Mouse (Mus musculus) ES-Bruce4 (cell line): ENCODE results near the gene L3mbtl3.

Experiments used
- CTCF ChIP-seq: IDR thresholded peaks from one replicate; pipeline ENCODE4 v1.8.1; 2011; ENCODE audit warnings: low read depth, low read length
- POLR2A ChIP-seq: IDR thresholded peaks from one replicate; pipeline ENCODE4 v1.8.1; 2011; ENCODE audit warnings: low read length; ENCODE audit not compliant: insufficient read depth

DNA sequence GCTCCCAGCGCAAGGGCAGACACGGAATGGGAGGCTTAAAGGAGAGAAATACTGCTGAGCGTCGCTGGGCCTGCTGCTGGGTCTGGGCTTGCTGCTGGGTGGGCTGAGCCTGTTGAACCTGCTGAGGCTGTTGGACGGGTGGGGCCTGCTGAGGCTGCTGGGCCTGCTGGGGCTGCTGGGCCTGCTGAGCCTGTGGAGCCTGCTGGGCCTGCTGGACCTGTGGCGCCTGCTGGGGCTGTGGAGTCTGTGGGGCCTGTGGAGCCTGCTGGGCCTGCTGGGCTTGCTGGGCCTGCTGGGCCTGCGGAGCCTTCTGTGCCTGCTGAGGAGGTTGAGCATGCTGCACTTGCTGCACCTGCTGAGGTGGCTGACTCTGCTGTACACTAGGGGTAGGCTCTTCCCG, 95.8 kb downstream of the L3mbtl3 start:
- TF ChIP-seq CTCF, result no peak
- TF ChIP-seq POLR2A, result no peak
